In genomic region chr13:95325080-95325906, GRCm38 (mm10) we compare ENCODE assay signal across 8 mouse cellular contexts. TPM values are rescaled to one million over a fixed set of nuclear protein-coding genes. Genes with fewer than 3 reads are reported as not detected.
DNase-seq lines count a peak whose midpoint lies in the region; ATAC-seq lines count a peak whose summit lies in the region.

No protein-coding gene starts in this region.

- H3K27ac ChIP-seq in embryonic facial prominence, embryonic 13.5 days: peak overlapping the region; percentile 99
- H3K27ac ChIP-seq in heart, embryonic 13.5 days (replicated peaks): peak overlapping the region; percentile 98
- peak overlapping the region; percentile 100 for H3K27ac ChIP-seq in kidney, embryonic 16.5 days (ENCODE audit: low read length)
- H3K27ac ChIP-seq in liver, embryonic 16.5 days (ENCODE audit: low read length): peak overlapping the region; percentile 87
- H3K27ac ChIP-seq in neural tube, embryonic 13.5 days (replicated peaks): peak overlapping the region; percentile 96

- DNase-seq in 3134 (ENCODE audit: extremely low read depth, insufficient read length, low spot score): peak; percentile 88
- peak; percentile 81 for DNase-seq in adrenal gland, postnatal 10 days
- peak; percentile 83 for DNase-seq in testis, postnatal 10 days (ENCODE audit: low spot score)

- ATAC-seq in embryonic facial prominence, embryonic 13.5 days (ENCODE audit: insufficient number of reproducible peaks, insufficient read depth, low FRiP score, low TSS enrichment, low read depth): peak; percentile 26; the same call in 1 of the 2 replicates
- peak; percentile 31 for ATAC-seq in heart, embryonic 13.5 days (ENCODE audit: extremely low read depth, insufficient number of reproducible peaks, low FRiP score, low TSS enrichment)
- peak; percentile 83 for ATAC-seq in kidney, embryonic 16.5 days (ENCODE audit: low FRiP score, low TSS enrichment)
- peak; percentile 62 for ATAC-seq in liver, embryonic 16.5 days (ENCODE audit: low read depth)
- peak; percentile 64 for ATAC-seq in neural tube, embryonic 13.5 days (ENCODE audit: low read depth)

- peaks cover 4% of the 10 kb centered on the region; the same call in 1 of the 2 replicates for H3K36me3 ChIP-seq in embryonic facial prominence, embryonic 13.5 days
- H3K36me3 ChIP-seq in heart, embryonic 13.5 days: peaks cover 14% of the 10 kb centered on the region; the same call in 1 of the 2 replicates
- H3K36me3 ChIP-seq in kidney, embryonic 16.5 days (ENCODE audit: insufficient read depth, low read length): no peaks in the 10 kb centered on the region
- no peaks in the 10 kb centered on the region for H3K36me3 ChIP-seq in liver, embryonic 16.5 days (ENCODE audit: control insufficient read depth, insufficient read depth)
- H3K36me3 ChIP-seq in neural tube, embryonic 13.5 days: no peaks in the 10 kb centered on the region

- WGBS in embryonic facial prominence, embryonic 13.5 days: under 1% methylated on average over 63 of the region's 63 CpGs
- WGBS in heart, embryonic 13.5 days: under 1% methylated on average over 63 of the region's 63 CpGs
- under 1% methylated on average over 63 of the region's 63 CpGs for WGBS in kidney, embryonic 16.5 days
- under 1% methylated on average over 63 of the region's 63 CpGs for WGBS in liver, embryonic 16.5 days (ENCODE audit: insufficient replicate concordance)
- WGBS in neural tube, embryonic 13.5 days: under 1% methylated on average over 59 of the region's 63 CpGs

- peak overlapping the region; percentile 84 for H3K4me2 ChIP-seq in embryonic facial prominence, embryonic 13.5 days
- peak overlapping the region; percentile 91 for H3K4me2 ChIP-seq in heart, embryonic 13.5 days
- H3K4me2 ChIP-seq in kidney, embryonic 16.5 days (replicated peaks; ENCODE audit: low read depth, low read length): peak overlapping the region; percentile 74
- H3K4me2 ChIP-seq in liver, embryonic 16.5 days (ENCODE audit: low read depth, low read length): peak overlapping the region; percentile 54
- H3K4me2 ChIP-seq in neural tube, embryonic 13.5 days: peak overlapping the region; percentile 77

- no peaks in the 10 kb centered on the region for H3K9me3 ChIP-seq in embryonic facial prominence, embryonic 13.5 days
- no peaks in the 10 kb centered on the region for H3K9me3 ChIP-seq in heart, embryonic 13.5 days
- H3K9me3 ChIP-seq in kidney, embryonic 16.5 days (ENCODE audit: low read length): no peaks in the 10 kb centered on the region
- no peaks in the 10 kb centered on the region for H3K9me3 ChIP-seq in liver, embryonic 16.5 days (replicated peaks; ENCODE audit: control insufficient read depth, low read length)
- H3K9me3 ChIP-seq in neural tube, embryonic 13.5 days: no peaks in the 10 kb centered on the region

- peak overlapping the region; percentile 79 for H3K4me3 ChIP-seq in embryonic facial prominence, embryonic 13.5 days
- H3K4me3 ChIP-seq in heart, embryonic 13.5 days: peak overlapping the region; percentile 93
- peak overlapping the region; percentile 85 for H3K4me3 ChIP-seq in kidney, embryonic 16.5 days (ENCODE audit: low read length)
- H3K4me3 ChIP-seq in liver, embryonic 16.5 days (ENCODE audit: low read depth, low read length): peak overlapping the region; percentile 67
- peak overlapping the region; percentile 84 for H3K4me3 ChIP-seq in neural tube, embryonic 13.5 days

- peaks cover 30% of the 10 kb centered on the region for H3K4me1 ChIP-seq in embryonic facial prominence, embryonic 13.5 days
- H3K4me1 ChIP-seq in heart, embryonic 13.5 days: peaks cover 37% of the 10 kb centered on the region
- peaks cover 42% of the 10 kb centered on the region for H3K4me1 ChIP-seq in kidney, embryonic 16.5 days (ENCODE audit: insufficient read depth, low read length)
- peaks cover 11% of the 10 kb centered on the region for H3K4me1 ChIP-seq in liver, embryonic 16.5 days (ENCODE audit: control insufficient read depth, low read depth, low read length)
- peaks cover 37% of the 10 kb centered on the region for H3K4me1 ChIP-seq in neural tube, embryonic 13.5 days (replicated peaks)

- H3K9ac ChIP-seq in embryonic facial prominence, embryonic 13.5 days: peak overlapping the region; percentile 98
- peak overlapping the region; percentile 99 for H3K9ac ChIP-seq in heart, embryonic 13.5 days
- peak overlapping the region; percentile 98 for H3K9ac ChIP-seq in kidney, embryonic 16.5 days (replicated peaks; ENCODE audit: low read length)
- peak overlapping the region; percentile 71 for H3K9ac ChIP-seq in liver, embryonic 16.5 days (ENCODE audit: low read depth, low read length)
- H3K9ac ChIP-seq in neural tube, embryonic 13.5 days: peak overlapping the region; percentile 98

- H3K27me3 ChIP-seq in embryonic facial prominence, embryonic 13.5 days: no peaks in the 10 kb centered on the region
- H3K27me3 ChIP-seq in heart, embryonic 13.5 days (replicated peaks): no peaks in the 10 kb centered on the region
- H3K27me3 ChIP-seq in kidney, embryonic 16.5 days (ENCODE audit: insufficient read depth, low read length): no peaks in the 10 kb centered on the region
- H3K27me3 ChIP-seq in liver, embryonic 16.5 days (ENCODE audit: control insufficient read depth, insufficient read depth, low read depth, low read length): peaks cover 12% of the 10 kb centered on the region
- no peaks in the 10 kb centered on the region for H3K27me3 ChIP-seq in neural tube, embryonic 13.5 days

RNA-seq across cellular contexts. Expression of gene Zbed3, which starts 1.9 kb away (rescaled TPM):
- 10 to 100 TPM; 34.9 to 36.3 TPM for total RNA-seq in adrenal gland, postnatal 10 days (2021)
- 75.1 and 84.9 TPM in 2 replicates for polyA plus RNA-seq in embryonic facial prominence, embryonic 13.5 days (2015; fragmentation: Nextera tagmentation; extraction: Ambion mirVana)
- polyA plus RNA-seq in heart, embryonic 13.5 days (2015; fragmentation: Nextera tagmentation; extraction: Ambion mirVana): 53.4 and 55.7 TPM in 2 replicates
- 77.8 and 85.6 TPM in 2 replicates for polyA plus RNA-seq in kidney, embryonic 16.5 days (2015; fragmentation: Nextera tagmentation; extraction: Ambion mirVana)
- polyA plus RNA-seq in liver, embryonic 16.5 days (2015; fragmentation: Nextera tagmentation; extraction: Ambion mirVana): 4.9 and 5.2 TPM in 2 replicates
- 38.2 and 44.3 TPM in 2 replicates for polyA plus RNA-seq in neural tube, embryonic 13.5 days (2015; fragmentation: Nextera tagmentation; extraction: Ambion mirVana)

RNA-seq across cellular contexts. Expression of gene Aggf1, which starts 49.9 kb away (rescaled TPM):
- 10 to 100 TPM; 30.0 to 36.7 TPM for total RNA-seq in adrenal gland, postnatal 10 days (2021)
- polyA plus RNA-seq in embryonic facial prominence, embryonic 13.5 days (2015; fragmentation: Nextera tagmentation; extraction: Ambion mirVana): 37.2 and 38.8 TPM in 2 replicates
- polyA plus RNA-seq in heart, embryonic 13.5 days (2015; fragmentation: Nextera tagmentation; extraction: Ambion mirVana): 20.4 and 23.2 TPM in 2 replicates
- polyA plus RNA-seq in kidney, embryonic 16.5 days (2015; fragmentation: Nextera tagmentation; extraction: Ambion mirVana): 34.0 and 35.8 TPM in 2 replicates
- 13.1 and 13.3 TPM in 2 replicates for polyA plus RNA-seq in liver, embryonic 16.5 days (2015; fragmentation: Nextera tagmentation; extraction: Ambion mirVana)
- polyA plus RNA-seq in neural tube, embryonic 13.5 days (2015; fragmentation: Nextera tagmentation; extraction: Ambion mirVana): 37.1 and 39.2 TPM in 2 replicates

Comparison
In these comparisons a context has a peak if more than half of its experiments do, and no peak if none do; other contexts are left out.
1. Peak in every context shown above with its lines: DNase-seq, ATAC-seq, H3K4me3 ChIP-seq and H3K27ac ChIP-seq.
2. ATAC-seq: peak in every context shown above with its lines; median percentile 83 in kidney, embryonic 16.5 days; 64 in neural tube, embryonic 13.5 days; 62 in liver, embryonic 16.5 days; 31 in heart, embryonic 13.5 days; 26 in embryonic facial prominence, embryonic 13.5 days.